Mouse (Mus musculus): ENCODE data around the gene Tmem51. TPM values are rescaled to one million over a fixed set of nuclear protein-coding genes. Genes with fewer than 3 reads are reported as not detected.
"Not testable (repeated sequence)": the region's sequence is repeated elsewhere in the genome, so short reads cannot be mapped to it uniquely, and the experiment has no call there.

The Tmem51 gene
- total RNA-seq, 2 experiments from 2014 or later: 4.3 to 4.9 TPM

- no peak for DNase-seq
These were observed 59.6 kb downstream of the Tmem51 start for GRCm38 (mm10) chr4:142024536-142024935.

GRCm38 (mm10) chr4:142023166-142023565 is 60.9 kb downstream of the Tmem51 start:
- no peak for DNase-seq

GRCm38 (mm10) chr4:142017686-142018085 is 66.4 kb downstream of the Tmem51 start:
- DNase-seq: no peak

GRCm38 (mm10) chr4:142014659-142015608 is 69.2 kb downstream of the Tmem51 start, which contains the start of gene Fhad1:
TSS of gene Fhad1 (minus strand) at chr4:142015082.
- DNase-seq: peak; percentile 72

- DNase-seq: no peak
These were observed 72.9 kb downstream of the Tmem51 start for GRCm38 (mm10) chr4:142011236-142011635.

- DNase-seq: no peak
These were observed 73.7 kb downstream of the Tmem51 start for GRCm38 (mm10) chr4:142010441-142010840.

- no peak for DNase-seq
These were observed 75.9 kb downstream of the Tmem51 start for GRCm38 (mm10) chr4:142008206-142008605.

GRCm38 (mm10) chr4:142000581-142000980 is 83.5 kb downstream of the Tmem51 start:
- no peak for DNase-seq

- no peak for DNase-seq
These were observed 84.5 kb downstream of the Tmem51 start for GRCm38 (mm10) chr4:141999494-142000074.

- no peak for DNase-seq
These were observed 85.8 kb downstream of the Tmem51 start for GRCm38 (mm10) chr4:141998282-141998821.

GRCm38 (mm10) chr4:141996880-141997279 is 87.2 kb downstream of the Tmem51 start:
- no peak for DNase-seq

GRCm38 (mm10) chr4:141996086-141996485 is 88.0 kb downstream of the Tmem51 start:
- no peak for DNase-seq

GRCm38 (mm10) chr4:141994062-141994471 is 90.0 kb downstream of the Tmem51 start:
- not testable (repeated sequence) for DNase-seq

- DNase-seq: no peak
These were observed 90.6 kb downstream of the Tmem51 start for GRCm38 (mm10) chr4:141993347-141994061.

- DNase-seq: no peak
These were observed 91.4 kb downstream of the Tmem51 start for GRCm38 (mm10) chr4:141992530-141993204.

GRCm38 (mm10) chr4:141988178-141988577 is 95.9 kb downstream of the Tmem51 start:
- no peak for DNase-seq

- DNase-seq: no peak
These were observed 100.4 kb downstream of the Tmem51 start for GRCm38 (mm10) chr4:141983689-141984088.

- no peak for DNase-seq
These were observed 102.6 kb downstream of the Tmem51 start for GRCm38 (mm10) chr4:141981475-141981874.
